Mouse (Mus musculus) liver, embryonic 14.5 days (tissue): ENCODE data around the gene Prame. TPM values are rescaled to one million over a fixed set of nuclear protein-coding genes. Genes with fewer than 3 reads are reported as not detected.
"Not testable (repeated sequence)": the region's sequence is repeated elsewhere in the genome, so short reads cannot be mapped to it uniquely, and the experiment has no call there.

ENCODE experiments used
- ATAC-seq: fragments of 200-750 bp; cut with Nextera tagmentation; 2 replicates; pipeline ENCODE4 v1.8.0; 2017; ENCODE audit warnings: moderate number of reproducible peaks, mild to moderate bottlenecking, moderate library complexity; ENCODE audit not compliant: insufficient read depth
- DNase-seq, 3 experiments: peaks; one replicate each; pipeline ENCODE4 v3.0.0-alpha.2; 2012 to 2013; ENCODE audit warnings: low read depth in 3 of 3, low spot score in 3 of 3
- H3K27ac ChIP-seq: fragments of 300-500 bp; sonication (generic); 2 replicates; pipeline ENCODE4 v1.5.1; 2014; ENCODE audit warnings: moderate library complexity, mild to moderate bottlenecking, control low read depth, inconsistent platforms
- H3K27me3 ChIP-seq: fragments of 300-500 bp; sonication (generic); 2 replicates; pipeline ENCODE4 v1.6.1; 2014; ENCODE audit warnings: mild to moderate bottlenecking, low read length, moderate library complexity; ENCODE audit not compliant: control insufficient read depth, insufficient read depth
- H3K36me3 ChIP-seq: fragments of 300-500 bp; sonication (generic); replicated peaks from 2 replicates; pipeline ENCODE4 v1.6.1; 2014; ENCODE audit warnings: low read depth; ENCODE audit not compliant: control insufficient read depth, insufficient read depth
- H3K4me1 ChIP-seq, 2 experiments: fragments of 200-500 bp in 1 of 2; fragments of 300-500 bp in 1 of 2; sonication (generic) in 1 of 2; replicated peaks; 2 replicates each; pipeline ENCODE4 v1.6.1; 2012 to 2014; ENCODE audit warnings: antibody characterized with exemption in 1 of 2, inconsistent platforms in 1 of 2, low read length in 1 of 2; ENCODE audit not compliant: control insufficient read depth in 2 of 2, insufficient read depth in 2 of 2
- H3K4me2 ChIP-seq: fragments of 300-500 bp; sonication (generic); 2 replicates; pipeline ENCODE4 v1.6.1; 2014; ENCODE audit warnings: low read depth, mild to moderate bottlenecking, control low read depth, moderate library complexity
- H3K4me3 ChIP-seq, 2 experiments: fragments of 200-500 bp in 1 of 2; fragments of 300-500 bp in 1 of 2; sonication (generic) in 1 of 2; 2 replicates each; pipeline ENCODE4 v1.5.1; 2012 to 2014; ENCODE audit warnings: low read depth in 2 of 2, low read length in 2 of 2, mild to moderate bottlenecking in 2 of 2, control low read depth in 1 of 2, inconsistent platforms in 1 of 2, moderate library complexity in 1 of 2; ENCODE audit not compliant: insufficient read depth in 1 of 2
- H3K9ac ChIP-seq: fragments of 300-500 bp; sonication (generic); replicated peaks from 2 replicates; pipeline ENCODE4 v1.6.1; 2014; ENCODE audit warnings: mild to moderate bottlenecking, control low read depth, moderate library complexity
- H3K9me3 ChIP-seq: fragments of 300-500 bp; sonication (generic); 2 replicates; pipeline ENCODE4 v1.6.1; 2016; ENCODE audit warnings: low read length, mixed read lengths; ENCODE audit not compliant: control insufficient read depth
- CTCF ChIP-seq: IDR thresholded peaks from 2 replicates; pipeline ENCODE4 v1.5.1; 2016; ENCODE audit warnings: antibody characterized with exemption, low read depth, control low read depth
- EP300 ChIP-seq: IDR thresholded peaks from 2 replicates; pipeline ENCODE4 v1.6.1; 2016; ENCODE audit warnings: antibody characterized with exemption, low read depth
- WGBS: fragments of 180-500 bp; shearing (Covaris S2); extraction: QIAGEN DNeasy Blood & Tissue Kit; methylation state at CpG from one replicate; pipeline ENCODE4 v1.1.7; 2014; ENCODE audit not compliant: insufficient replicate concordance; 5-methylcytosine and 5-hydroxymethylcytosine counted together
- polyA plus RNA-seq, 2 experiments: library from polyadenylated mRNA; depleted of rRNA in 1 of 2; stranded (reverse) in 1 of 2; unstranded in 1 of 2; fragments of >200 nt; fragmentation: Nextera tagmentation in 1 of 2; extraction: Ambion mirVana in 1 of 2; gene quantifications; 2 replicates each; pipeline versions ENCODE4 v1.2.1 to v1.2.3; 2012 to 2014

Gene Prame
- polyA plus RNA-seq, 2 experiments: not detected

- TF ChIP-seq CTCF: no peak
- no peak for TF ChIP-seq EP300
- H3K4me1 ChIP-seq: no peaks in the 10 kb centered on the region
- H3K4me2 ChIP-seq: no peak overlapping the region
- no peak overlapping the region for H3K4me3 ChIP-seq
- no peaks in the 10 kb centered on the region for H3K36me3 ChIP-seq
- no peak overlapping the region for H3K27ac ChIP-seq
- H3K9me3 ChIP-seq: no peaks in the 10 kb centered on the region
- ATAC-seq (no peak), DNase-seq (no peak)
- H3K9ac ChIP-seq: no peak overlapping the region
- no peaks in the 10 kb centered on the region for H3K27me3 ChIP-seq
- WGBS: 100% methylated on average over 1 of the region's 1 CpGs
Measured at GRCm38 (mm10) chrX:135576412-135576811, 51.1 kb downstream of the Prame start.

- H3K4me3 ChIP-seq, H3K27ac ChIP-seq, H3K4me2 ChIP-seq, H3K9me3 ChIP-seq, H3K9ac ChIP-seq, H3K4me1 ChIP-seq, H3K36me3 ChIP-seq, DNase-seq, H3K27me3 ChIP-seq: not testable (repeated sequence)
- WGBS: 27% methylated on average over 8 of the region's 9 CpGs
- peak; percentile 63 for ATAC-seq
Measured at GRCm38 (mm10) chrX:135574958-135575628, 52.4 kb downstream of the Prame start.

GRCm38 (mm10) chrX:135574261-135574957, 53.1 kb downstream of the Prame start:
- H3K4me1 ChIP-seq, H3K36me3 ChIP-seq, ATAC-seq, H3K27ac ChIP-seq, H3K27me3 ChIP-seq, H3K9me3 ChIP-seq, H3K4me3 ChIP-seq, H3K9ac ChIP-seq, H3K4me2 ChIP-seq, DNase-seq: not testable (repeated sequence)
- 15% methylated on average over 8 of the region's 8 CpGs for WGBS

GRCm38 (mm10) chrX:135569467-135569866, 58.0 kb downstream of the Prame start:
- H3K9me3 ChIP-seq, H3K27me3 ChIP-seq, ATAC-seq, H3K36me3 ChIP-seq, H3K27ac ChIP-seq, H3K4me3 ChIP-seq, H3K4me1 ChIP-seq, H3K4me2 ChIP-seq, DNase-seq, H3K9ac ChIP-seq: not testable (repeated sequence)
- WGBS: 0% methylated on average over 1 of the region's 2 CpGs
- peak; percentile 76 for TF ChIP-seq CTCF

- H3K27me3 ChIP-seq, H3K9ac ChIP-seq, H3K4me1 ChIP-seq, H3K4me2 ChIP-seq, DNase-seq, H3K9me3 ChIP-seq, H3K27ac ChIP-seq, H3K4me3 ChIP-seq, ATAC-seq, H3K36me3 ChIP-seq: not testable (repeated sequence)
- WGBS: 32% methylated on average over 4 of the region's 4 CpGs
Measured at GRCm38 (mm10) chrX:135564934-135565333, 62.6 kb downstream of the Prame start.

Other genes with a start within 250 kb of the Prame start
- gene Gm7903, start 193.9 kb downstream of the Prame start, polyA plus RNA-seq (2012; rRNA removed): not detected in 2 replicates
- not detected in 2 replicates for gene Gm7903, start 193.9 kb downstream of the Prame start, polyA plus RNA-seq (2014; fragmentation: Nextera tagmentation; extraction: Ambion mirVana)
- gene AV320801, start 133.1 kb downstream of the Prame start, polyA plus RNA-seq (2012; rRNA removed): not detected in 2 replicates
- gene AV320801, start 133.1 kb downstream of the Prame start, polyA plus RNA-seq (2014; fragmentation: Nextera tagmentation; extraction: Ambion mirVana): not detected in 2 replicates
- gene Nxf7, start 28.9 kb downstream of the Prame start, polyA plus RNA-seq (2012; rRNA removed): 0.12 and 0.18 TPM in 2 replicates
- not detected in 2 replicates for gene Nxf7, start 28.9 kb downstream of the Prame start, polyA plus RNA-seq (2014; fragmentation: Nextera tagmentation; extraction: Ambion mirVana)
- not detected in 2 replicates for gene Tcp11x2, start 66.1 kb upstream of the Prame start, polyA plus RNA-seq (2012; rRNA removed)
- gene Tcp11x2, start 66.1 kb upstream of the Prame start, polyA plus RNA-seq (2014; fragmentation: Nextera tagmentation; extraction: Ambion mirVana): not detected in 2 replicates
- not detected in 2 replicates for gene Tmsb15a, start 97.6 kb upstream of the Prame start, polyA plus RNA-seq (2012; rRNA removed)
- gene Tmsb15a, start 97.6 kb upstream of the Prame start, polyA plus RNA-seq (2014; fragmentation: Nextera tagmentation; extraction: Ambion mirVana): not detected in 2 replicates
- gene Armcx5, start 115.0 kb upstream of the Prame start, polyA plus RNA-seq (2012; rRNA removed): 1.0 and 1.7 TPM in 2 replicates
- gene Armcx5, start 115.0 kb upstream of the Prame start, polyA plus RNA-seq (2014; fragmentation: Nextera tagmentation; extraction: Ambion mirVana): 2.2 and 2.4 TPM in 2 replicates
- 3.5 and 5.9 TPM in 2 replicates for gene Gprasp1, start 115.0 kb upstream of the Prame start, polyA plus RNA-seq (2012; rRNA removed)
- 6.2 and 7.7 TPM in 2 replicates for gene Gprasp1, start 115.0 kb upstream of the Prame start, polyA plus RNA-seq (2014; fragmentation: Nextera tagmentation; extraction: Ambion mirVana)
- gene Bhlhb9, start 169.9 kb upstream of the Prame start, polyA plus RNA-seq (2012; rRNA removed): 3.1 and 5.8 TPM in 2 replicates
- 8.7 and 10.3 TPM in 2 replicates for gene Bhlhb9, start 169.9 kb upstream of the Prame start, polyA plus RNA-seq (2014; fragmentation: Nextera tagmentation; extraction: Ambion mirVana)
- 0.88 and 1.0 TPM in 2 replicates for gene Gprasp2, start 211.3 kb upstream of the Prame start, polyA plus RNA-seq (2012; rRNA removed)
- 0.67 and 0.80 TPM in 2 replicates for gene Gprasp2, start 211.3 kb upstream of the Prame start, polyA plus RNA-seq (2014; fragmentation: Nextera tagmentation; extraction: Ambion mirVana)